Mouse (Mus musculus): ENCODE results near the gene Kcnn3. TPM values are rescaled to one million over a fixed set of nuclear protein-coding genes. Genes with fewer than 3 reads are reported as not detected.
A peak's percentile ranks its signal among the peaks of the same experiment; 100 is the strongest.

The Kcnn3 gene
- polyA plus RNA-seq, 1 experiment from 2014 or later: 1.1 TPM

DNA sequence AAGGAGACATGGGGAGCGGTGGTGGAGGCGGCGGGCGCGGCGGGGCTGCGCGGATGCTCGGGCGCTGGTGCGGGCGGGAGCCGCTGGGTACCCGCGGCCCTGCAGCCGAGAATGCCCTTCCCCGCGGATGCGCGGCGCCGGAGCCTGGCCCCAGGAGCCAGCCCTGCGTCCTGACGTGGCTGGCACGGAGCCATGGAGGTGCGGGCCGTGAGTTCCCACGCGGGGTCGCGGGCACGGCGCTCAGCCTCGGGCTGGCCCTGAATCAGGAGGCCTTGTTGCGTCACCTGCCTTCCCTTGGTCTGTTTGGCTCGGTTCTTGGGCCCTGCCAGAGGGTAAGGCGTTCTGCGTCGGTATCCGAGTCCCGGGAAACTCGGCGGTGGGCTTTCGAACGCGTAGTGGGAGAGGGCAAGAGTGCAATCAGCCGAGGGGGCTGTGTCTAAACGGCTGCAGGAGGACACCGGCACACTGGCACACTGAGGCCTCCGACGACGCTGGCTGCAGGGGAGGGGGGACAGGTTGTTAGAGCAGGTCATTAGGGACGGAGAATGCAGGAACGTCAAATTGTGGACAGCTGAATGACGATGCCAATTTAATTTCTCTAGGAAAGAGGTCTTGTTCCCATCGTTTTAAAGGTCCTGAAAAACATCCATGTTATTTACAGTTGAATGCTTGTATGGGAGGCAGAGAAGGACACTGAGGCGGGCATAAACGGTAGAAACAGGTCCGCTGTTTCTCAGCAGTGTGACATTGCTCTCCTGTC lies 195.4 kb downstream of the Kcnn3 start:
- no peak for DNase-seq (ENCODE audit: low spot score)
- Histone ChIP-seq H3K4me1 (peaks cover 23% of the 10 kb centered on the region), H3K4me3 (peak overlapping the region; percentile 99), H3K9me3 (no peaks in the 10 kb centered on the region), H3K27ac (peak overlapping the region; percentile 91), H3K36me3 (no peaks in the 10 kb centered on the region), H3K27me3 (ENCODE audit: insufficient read depth, poor library complexity, severe bottlenecking) (no peaks in the 10 kb centered on the region)
- WGBS: 1% methylated on average over 59 of the region's 59 CpGs

DNA sequence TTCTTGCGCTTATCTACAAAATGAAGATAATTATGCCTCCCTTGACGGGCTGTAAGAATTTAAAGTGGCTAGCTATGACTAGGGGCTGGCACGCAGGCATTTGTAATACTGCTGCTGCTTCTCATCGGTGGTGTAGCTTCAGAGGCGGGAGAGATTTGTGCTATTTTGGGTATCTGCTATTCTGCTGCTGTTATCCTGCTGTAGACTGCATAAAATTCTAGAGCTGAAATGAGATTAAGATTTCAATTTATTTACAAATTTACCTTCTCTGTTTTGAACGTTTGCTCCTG lies 195.9 kb downstream of the Kcnn3 start:
- Histone ChIP-seq H3K27ac (peak overlapping the region; percentile 91; the same call in 1 of the 2 replicates), H3K9me3 (no peaks in the 10 kb centered on the region), H3K4me3 (peak overlapping the region; percentile 99), H3K4me1 (peaks cover 23% of the 10 kb centered on the region), H3K36me3 (no peaks in the 10 kb centered on the region), H3K27me3 (ENCODE audit: insufficient read depth, poor library complexity, severe bottlenecking) (no peaks in the 10 kb centered on the region)
- 36% methylated on average over 6 of the region's 6 CpGs for WGBS
- DNase-seq (ENCODE audit: low spot score): no peak

DNA sequence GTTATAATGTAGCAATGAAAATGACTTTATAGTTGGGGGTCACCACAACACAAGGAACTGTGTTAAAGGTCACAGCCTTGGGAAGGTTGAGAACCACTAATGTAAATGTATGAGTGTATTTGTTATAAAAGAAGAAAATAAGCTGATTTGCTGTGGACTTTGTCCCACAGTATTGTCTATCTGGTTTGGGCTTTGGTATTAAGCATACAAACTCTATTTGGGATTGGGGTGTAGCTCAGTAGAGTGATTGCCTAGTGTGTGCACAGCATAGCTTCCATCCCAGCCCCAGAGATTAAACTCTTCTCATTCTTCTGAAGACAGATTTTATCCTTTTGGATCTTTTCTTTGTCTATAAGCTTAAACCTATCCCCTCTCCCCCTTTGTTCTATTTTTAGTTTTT lies 202.1 kb downstream of the Kcnn3 start:
- H3K27me3 ChIP-seq (ENCODE audit: insufficient read depth, poor library complexity, severe bottlenecking): no peaks in the 10 kb centered on the region

DNA sequence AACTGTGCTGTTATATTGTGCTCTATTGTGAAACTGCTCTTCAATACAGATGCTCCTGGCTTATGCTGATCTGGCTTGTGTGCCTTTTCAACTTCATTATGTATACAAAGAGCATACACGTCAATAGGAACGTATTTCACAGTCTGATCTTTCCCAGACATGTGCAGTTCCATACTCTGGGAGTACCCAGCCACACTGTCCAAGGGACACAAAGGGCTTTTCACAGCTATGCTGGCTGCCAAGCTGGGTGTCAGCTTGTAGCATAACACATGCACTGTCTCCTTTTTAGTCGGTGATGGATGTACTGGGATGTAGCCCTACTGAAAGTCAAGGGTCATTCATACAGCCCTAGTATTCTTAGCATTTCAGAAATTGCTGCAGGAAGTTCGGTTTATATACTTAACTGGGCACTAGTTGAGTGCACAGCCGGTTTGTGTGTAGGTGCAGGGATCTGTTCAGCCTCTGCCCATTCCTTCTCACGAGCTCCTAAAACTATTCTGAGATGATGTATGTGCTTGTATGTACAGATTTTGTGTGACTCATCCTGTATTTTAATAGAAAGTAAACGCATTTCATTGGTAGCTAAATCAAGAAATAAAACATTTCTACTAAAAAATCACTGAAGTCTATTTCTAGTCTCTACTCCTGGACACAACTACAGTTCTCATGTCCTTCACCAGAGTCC lies 203.6 kb downstream of the Kcnn3 start:
- no peak for DNase-seq (ENCODE audit: low spot score)

More for the DNA sequence above, 202.1 kb downstream of the Kcnn3 start:
- no peaks in the 10 kb centered on the region for H3K9me3 ChIP-seq
- DNase-seq (ENCODE audit: low spot score): no peak
- H3K27ac ChIP-seq: no peak overlapping the region
- no peaks in the 10 kb centered on the region for H3K36me3 ChIP-seq
- H3K4me1 ChIP-seq: 0 out of 2 replicates have a peak, but pooled peaks cover 2% of the 10 kb centered on the region
- H3K4me3 ChIP-seq: no peak overlapping the region

More for the DNA sequence above, 203.6 kb downstream of the Kcnn3 start:
- Histone ChIP-seq H3K4me1 (0 out of 2 replicates have a peak, but pooled peaks cover 6% of the 10 kb centered on the region), H3K4me3 (no peak overlapping the region), H3K27ac (no peak overlapping the region), H3K36me3 (no peaks in the 10 kb centered on the region), H3K27me3 (ENCODE audit: insufficient read depth, poor library complexity, severe bottlenecking) (no peaks in the 10 kb centered on the region), H3K9me3 (no peaks in the 10 kb centered on the region)
- WGBS: 79% methylated on average over 7 of the region's 7 CpGs

Other genes with a start within 250 kb of the Kcnn3 start
- gene Slc50a1, start 249.6 kb upstream of the Kcnn3 start, polyA plus RNA-seq (2016; fragmentation: Nextera tagmentation; extraction: Ambion mirVana): 39.9 and 42.4 TPM in 2 replicates
- gene Efna1, start 239.0 kb upstream of the Kcnn3 start, polyA plus RNA-seq (2016; fragmentation: Nextera tagmentation; extraction: Ambion mirVana): 32.0 and 37.7 TPM in 2 replicates
- 0.71 and 2.5 TPM in 2 replicates for gene Efna3, start 197.2 kb upstream of the Kcnn3 start, polyA plus RNA-seq (2016; fragmentation: Nextera tagmentation; extraction: Ambion mirVana)
- gene Efna4, start 182.1 kb upstream of the Kcnn3 start, polyA plus RNA-seq (2016; fragmentation: Nextera tagmentation; extraction: Ambion mirVana): 10.6 and 19.3 TPM in 2 replicates
- gene Adam15, start 170.2 kb upstream of the Kcnn3 start, polyA plus RNA-seq (2016; fragmentation: Nextera tagmentation; extraction: Ambion mirVana): 41.9 and 49.0 TPM in 2 replicates
- gene Dcst2, start 158.2 kb upstream of the Kcnn3 start, polyA plus RNA-seq (2016; fragmentation: Nextera tagmentation; extraction: Ambion mirVana): 0.05 TPM in 1 of 2 replicates, not detected in the other
- 0.10 and 0.11 TPM in 2 replicates for gene Dcst1, start 154.9 kb upstream of the Kcnn3 start, polyA plus RNA-seq (2016; fragmentation: Nextera tagmentation; extraction: Ambion mirVana)
- gene Zbtb7b, start 125.4 kb upstream of the Kcnn3 start, polyA plus RNA-seq (2016; fragmentation: Nextera tagmentation; extraction: Ambion mirVana): 1.4 and 1.9 TPM in 2 replicates
- not detected in 2 replicates for gene Lenep, start 117.4 kb upstream of the Kcnn3 start, polyA plus RNA-seq (2016; fragmentation: Nextera tagmentation; extraction: Ambion mirVana)
- gene Flad1, start 108.3 kb upstream of the Kcnn3 start, polyA plus RNA-seq (2016; fragmentation: Nextera tagmentation; extraction: Ambion mirVana): 30.7 and 40.3 TPM in 2 replicates
- 465 and 589 TPM in 2 replicates for gene Cks1b, start 101.8 kb upstream of the Kcnn3 start, polyA plus RNA-seq (2016; fragmentation: Nextera tagmentation; extraction: Ambion mirVana)
- 72.2 and 79.5 TPM in 2 replicates for gene Shc1, start 101.7 kb upstream of the Kcnn3 start, polyA plus RNA-seq (2016; fragmentation: Nextera tagmentation; extraction: Ambion mirVana)
- 28.2 and 35.9 TPM in 2 replicates for gene Pygo2, start 90.0 kb upstream of the Kcnn3 start, polyA plus RNA-seq (2016; fragmentation: Nextera tagmentation; extraction: Ambion mirVana)
- gene Pbxip1, start 83.5 kb upstream of the Kcnn3 start, polyA plus RNA-seq (2016; fragmentation: Nextera tagmentation; extraction: Ambion mirVana): 46.5 and 68.4 TPM in 2 replicates
- gene Pmvk, start 65.6 kb upstream of the Kcnn3 start, polyA plus RNA-seq (2016; fragmentation: Nextera tagmentation; extraction: Ambion mirVana): 64.3 and 70.4 TPM in 2 replicates
- gene Adar, start 194.9 kb downstream of the Kcnn3 start, polyA plus RNA-seq (2016; fragmentation: Nextera tagmentation; extraction: Ambion mirVana): 8.6 and 10.0 TPM in 2 replicates
- 0.25 and 0.26 TPM in 2 replicates for gene Chrnb2, start 244.5 kb downstream of the Kcnn3 start, polyA plus RNA-seq (2016; fragmentation: Nextera tagmentation; extraction: Ambion mirVana)